Mouse (Mus musculus) layer of hippocampus, postnatal 36 days (tissue): ENCODE measurements at regions not wholly inside any gene's neighbourhood (a gene's known extent, or its start where the extent isn't known, plus 50 kb on each side); places are given as distances from the start of the nearest gene placed in this dataset.
"Not testable (repeated sequence)": the region's sequence is repeated elsewhere in the genome, so short reads cannot be mapped to it uniquely, and the experiment has no call there.

ENCODE experiments used
- DNase-seq, 2 experiments: peaks; one replicate each; pipeline ENCODE4 v3.0.0; 2022

GRCm38 (mm10) chr16:82661015-82661414 is 167.2 kb upstream of the Gm21833 start:
- peak; percentile 56 to 71 for DNase-seq

DNA sequence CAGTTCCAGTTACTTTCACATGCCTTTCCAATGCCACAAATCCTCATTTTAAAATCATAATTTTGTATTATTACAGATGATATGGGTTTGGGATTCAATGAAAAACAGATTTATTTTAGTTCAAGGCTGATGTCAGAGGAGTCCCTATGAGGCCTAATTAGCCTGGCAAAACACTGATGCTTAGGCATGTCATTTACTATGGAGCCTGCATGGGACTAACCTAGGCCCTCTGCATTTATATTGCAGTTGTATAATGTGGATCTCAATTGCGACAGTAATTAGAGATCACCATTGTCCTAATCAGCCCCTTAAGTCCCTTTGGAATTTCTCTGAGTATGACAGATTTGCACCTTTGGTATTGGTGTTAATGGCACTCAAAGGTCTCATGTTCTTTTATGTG is 153.3 kb upstream of the Gm21833 start:
- DNase-seq: no peak

DNA sequence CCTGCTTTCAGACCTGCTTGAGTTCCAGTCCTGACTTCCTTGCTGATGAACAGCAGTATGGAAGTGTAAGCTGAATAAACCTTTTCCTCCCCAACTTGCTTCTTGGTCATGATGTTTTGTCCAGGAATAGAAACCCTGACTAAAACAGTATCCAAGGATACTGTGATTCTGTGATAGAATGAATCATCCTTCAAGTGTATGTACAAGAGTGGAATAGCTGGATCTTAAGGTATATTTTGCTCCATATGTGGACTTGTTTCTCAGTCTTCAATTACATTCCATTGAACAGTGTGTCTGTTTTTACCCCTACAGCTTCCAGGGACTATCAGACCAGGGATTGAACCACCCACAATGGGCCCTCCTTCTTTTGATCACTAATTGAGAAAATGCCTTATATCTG is 145.1 kb upstream of the Gm21833 start:
- not testable (repeated sequence) for DNase-seq

- DNase-seq: no peak
Measured at GRCm38 (mm10) chr16:82700922-82701321, 127.3 kb upstream of the Gm21833 start.

DNA sequence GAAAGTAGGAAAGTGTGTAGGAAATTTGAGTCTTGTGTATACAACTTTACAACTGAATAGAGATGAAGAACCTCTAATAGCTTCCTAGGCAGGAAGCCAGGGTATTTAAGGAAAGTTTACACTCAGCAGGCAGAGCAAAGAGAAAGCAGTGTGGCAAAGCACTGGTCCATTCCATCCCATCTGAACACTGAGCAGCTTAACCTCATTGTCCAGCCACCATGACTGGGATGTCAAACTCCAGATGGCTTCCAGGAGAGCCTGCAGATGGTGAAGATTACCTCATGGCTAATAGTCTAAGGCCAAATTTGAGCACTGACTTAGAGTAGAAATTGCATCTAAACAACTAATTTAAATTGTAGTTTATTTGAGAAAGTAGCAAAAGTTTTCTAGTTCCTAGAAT is 117.0 kb upstream of the Gm21833 start:
- no peak for DNase-seq

GRCm38 (mm10) chr16:82734117-82734516 is 94.1 kb upstream of the Gm21833 start:
- DNase-seq: no peak

GRCm38 (mm10) chr16:82758466-82758865 is 69.7 kb upstream of the Gm21833 start:
- DNase-seq: no peak
